Mouse (Mus musculus) cerebellum, adult 2 months (tissue): ENCODE data around the gene Unc79. TPM values are rescaled to one million over a fixed set of nuclear protein-coding genes. Genes with fewer than 3 reads are reported as not detected.

Source experiments
- DNase-seq, 2 experiments: peaks; one replicate each; pipeline ENCODE4 v3.0.0; 2021
- H3K27ac ChIP-seq: fragments of 200-500 bp; 2 replicates; pipeline ENCODE4 v1.5.1; 2012; ENCODE audit warnings: low read length, control low read depth, inconsistent platforms; ENCODE audit not compliant: insufficient read depth
- H3K27me3 ChIP-seq: fragments of 200-500 bp; 2 replicates; pipeline ENCODE4 v1.6.1; 2012; ENCODE audit warnings: inconsistent platforms, mild to moderate bottlenecking, low read length, moderate library complexity; ENCODE audit not compliant: control insufficient read depth, insufficient read depth
- H3K4me1 ChIP-seq: fragments of 200-500 bp; 2 replicates; pipeline ENCODE4 v1.6.1; 2011; ENCODE audit warnings: low read length; ENCODE audit not compliant: control insufficient read depth, insufficient read depth
- H3K4me3 ChIP-seq: fragments of 200-500 bp; replicated peaks from 2 replicates; pipeline ENCODE3; 2011; ENCODE audit warnings: mild to moderate bottlenecking, low read depth, low read length, control low read depth; ENCODE audit not compliant: insufficient read depth
- CTCF ChIP-seq: fragments of 200-500 bp; IDR thresholded peaks from 2 replicates; pipeline ENCODE4 v1.5.1; 2011; ENCODE audit warnings: low read depth, mild to moderate bottlenecking, control low read depth, low read length, moderate library complexity, borderline replicate concordance; ENCODE audit not compliant: insufficient read depth
- POLR2A ChIP-seq: fragments of 200-500 bp; IDR thresholded peaks from 2 replicates; pipeline ENCODE4 v1.6.1; 2011; ENCODE audit warnings: low read length, control low read depth, borderline replicate concordance; ENCODE audit not compliant: insufficient read depth
- WGBS: fragments of 180-500 bp; shearing (Covaris S2); methylation state at CpG from one replicate; pipeline ENCODE4 v1.1.7; 2018; 5-methylcytosine and 5-hydroxymethylcytosine counted together
- polyA plus RNA-seq: library from polyadenylated mRNA; depleted of rRNA; stranded (reverse); fragments of >200 nt; gene quantifications from 2 replicates; pipeline ENCODE4 v1.2.3, GENCODE M21; 2012

Unc79 gene
- polyA plus RNA-seq, 1 experiment, result 26.1 TPM

- Histone ChIP-seq H3K4me1 (peaks cover 15% of the 10 kb centered on the region), H3K27ac (no peak overlapping the region), H3K27me3 (no peaks in the 10 kb centered on the region), H3K4me3 (peak overlapping the region; percentile 5)
- 3% methylated on average over 12 of the region's 12 CpGs for WGBS
- peak; percentile 42 to 66 for DNase-seq
- TF ChIP-seq POLR2A (no peak), CTCF (no peak)
Observed at GRCm38 (mm10) chr12:103189771-103190170, 241.1 kb downstream of the Unc79 start.

- no peak for TF ChIP-seq POLR2A
- no peak for TF ChIP-seq CTCF
- H3K4me3 ChIP-seq, result no peak overlapping the region
- no peak for DNase-seq
- 42% methylated on average over 5 of the region's 5 CpGs for WGBS
- peaks cover 15% of the 10 kb centered on the region for H3K4me1 ChIP-seq
- no peak overlapping the region for H3K27ac ChIP-seq
- no peaks in the 10 kb centered on the region for H3K27me3 ChIP-seq
Observed at GRCm38 (mm10) chr12:103192996-103193395, 244.3 kb downstream of the Unc79 start.

- WGBS, result 48% methylated on average over 11 of the region's 11 CpGs
- H3K4me3 ChIP-seq, result no peak overlapping the region
- TF ChIP-seq POLR2A (no peak), CTCF (no peak)
- H3K4me1 ChIP-seq, result peaks cover 16% of the 10 kb centered on the region
- H3K27me3 ChIP-seq, result no peaks in the 10 kb centered on the region
- peak in 1 of 2 experiments; percentile 31 for DNase-seq
- H3K27ac ChIP-seq, result peak overlapping the region; percentile 2; the same call in 1 of the 2 replicates
Observed at GRCm38 (mm10) chr12:103202592-103203544, 254.2 kb downstream of the Unc79 start.

GRCm38 (mm10) chr12:103205561-103205960 is 256.9 kb downstream of the Unc79 start:
- no peak overlapping the region for H3K4me3 ChIP-seq
- H3K27ac ChIP-seq, result no peak overlapping the region
- peaks cover 16% of the 10 kb centered on the region for H3K4me1 ChIP-seq
- no peak for TF ChIP-seq CTCF
- WGBS, result 16% methylated on average over 7 of the region's 7 CpGs
- DNase-seq, result peak; percentile 57 to 80
- no peaks in the 10 kb centered on the region for H3K27me3 ChIP-seq

- peaks cover 10% of the 10 kb centered on the region; the same call in 1 of the 2 replicates for H3K4me1 ChIP-seq
- no peak overlapping the region for H3K27ac ChIP-seq
- DNase-seq, result no peak
- H3K27me3 ChIP-seq, result no peaks in the 10 kb centered on the region
- WGBS, result 92% methylated on average over 7 of the region's 7 CpGs
- H3K4me3 ChIP-seq, result no peak overlapping the region
- TF ChIP-seq CTCF (no peak), POLR2A (no peak)
Observed at GRCm38 (mm10) chr12:103209581-103209980, 260.9 kb downstream of the Unc79 start.

GRCm38 (mm10) chr12:103211078-103211477 is 262.4 kb downstream of the Unc79 start:
- peak in 1 of 2 experiments; percentile 36 for DNase-seq
- H3K27me3 ChIP-seq, result no peaks in the 10 kb centered on the region
- 0 out of 2 replicates have a peak overlapping the region, but pooled peaks have one; percentile 19 for H3K27ac ChIP-seq
- no peak for TF ChIP-seq POLR2A
- no peak for TF ChIP-seq CTCF
- no peaks in the 10 kb centered on the region; the same call in 1 of the 2 replicates for H3K4me1 ChIP-seq
- no peak overlapping the region for H3K4me3 ChIP-seq
- 62% methylated on average over 5 of the region's 5 CpGs for WGBS

GRCm38 (mm10) chr12:103213591-103213990 is 264.9 kb downstream of the Unc79 start:
- no peak for TF ChIP-seq POLR2A
- TF ChIP-seq CTCF, result no peak
- Histone ChIP-seq H3K27me3 (no peaks in the 10 kb centered on the region), H3K4me3 (no peak overlapping the region), H3K27ac (no peak overlapping the region), H3K4me1 (no peaks in the 10 kb centered on the region)
- DNase-seq, result no peak
- 88% methylated on average over 2 of the region's 2 CpGs for WGBS

- Histone ChIP-seq H3K27ac (no peak overlapping the region), H3K4me1 (no peaks in the 10 kb centered on the region), H3K27me3 (no peaks in the 10 kb centered on the region), H3K4me3 (no peak overlapping the region)
- WGBS, result 14% methylated on average over 10 of the region's 10 CpGs
- no peak for DNase-seq
- TF ChIP-seq POLR2A, result no peak
- TF ChIP-seq CTCF, result no peak
Observed at GRCm38 (mm10) chr12:103214270-103214669, 265.6 kb downstream of the Unc79 start.
